Mouse (Mus musculus) left cerebral cortex, adult 8-10 months (tissue): ENCODE data around the gene Gpr146. TPM values are rescaled to one million over a fixed set of nuclear protein-coding genes. Genes with fewer than 3 reads are reported as not detected.

Experiments used
- DNase-seq, 2 experiments: peaks; one replicate each; pipeline ENCODE4 v3.0.0; 2022; ENCODE audit warnings: low spot score in 2 of 2
- microRNA-seq, 2 experiments: library from miRNA; unstranded; fragments of <30 nt; microRNA quantifications; one replicate each; pipeline ENCODE4 v1.2.0; 2022
- total RNA-seq, 4 experiments: library from RNA; stranded (reverse); gene quantifications; 2 replicates each; pipeline ENCODE4 v1.2.4; 2022

Gpr146 gene
- total RNA-seq, 4 experiments from 2014 or later = 15.9 to 17.1 (median 16.4) TPM

GRCm38 (mm10) chr5:139427001-139427400 is 49.5 kb downstream of the Gpr146 start:
- DNase-seq = no peak

GRCm38 (mm10) chr5:139427989-139428388 is 50.5 kb downstream of the Gpr146 start:
- no peak for DNase-seq

- DNase-seq = no peak
Observed at GRCm38 (mm10) chr5:139429818-139430341, 52.4 kb downstream of the Gpr146 start.

- DNase-seq = no peak
Observed at GRCm38 (mm10) chr5:139432333-139432732, 54.8 kb downstream of the Gpr146 start.

GRCm38 (mm10) chr5:139432747-139433508 is 55.4 kb downstream of the Gpr146 start:
- DNase-seq = no peak

- DNase-seq = no peak
Observed at GRCm38 (mm10) chr5:139433842-139434568, 56.5 kb downstream of the Gpr146 start.

GRCm38 (mm10) chr5:139434940-139435339 is 57.4 kb downstream of the Gpr146 start:
- peak in 1 of 2 experiments; percentile 84 for DNase-seq

- DNase-seq = no peak
Observed at GRCm38 (mm10) chr5:139437769-139438168, 60.3 kb downstream of the Gpr146 start.

- no peak for DNase-seq
Observed at GRCm38 (mm10) chr5:139438440-139438839, 60.9 kb downstream of the Gpr146 start.

GRCm38 (mm10) chr5:139440451-139440850 is 63.0 kb downstream of the Gpr146 start:
- DNase-seq = no peak

- DNase-seq = no peak
Observed at GRCm38 (mm10) chr5:139440926-139441725, 63.6 kb downstream of the Gpr146 start.

GRCm38 (mm10) chr5:139441726-139442018 is 64.2 kb downstream of the Gpr146 start:
- no peak for DNase-seq

- no peak for DNase-seq
Observed at GRCm38 (mm10) chr5:139442428-139442827, 64.9 kb downstream of the Gpr146 start.

- DNase-seq = no peak
Observed at GRCm38 (mm10) chr5:139442962-139443361, 65.5 kb downstream of the Gpr146 start.

GRCm38 (mm10) chr5:139445258-139445657 is 67.8 kb downstream of the Gpr146 start:
- no peak for DNase-seq

Small RNAs within 50 kb of the gene (microRNA-seq; reads per million reads assigned to microRNA genes)
- gene Mir339 = 232 to 372 reads per million in 2 experiments

Other genes starting within 250 kb of the Gpr146 start
- gene Prkar1b, start 227.7 kb upstream of the Gpr146 start, total RNA-seq = 100 to 1,000 TPM; 670 to 720 (median 701) TPM
- gene Dnaaf5, start 227.5 kb upstream of the Gpr146 start, total RNA-seq = 1 to 10 TPM; 6.0 to 8.9 (median 6.9) TPM
- gene Sun1, start 177.1 kb upstream of the Gpr146 start, total RNA-seq = 100 to 1,000 TPM; 127 to 146 (median 132) TPM
- gene Get4, start 125.4 kb upstream of the Gpr146 start, total RNA-seq = 10 to 100 TPM; 56.1 to 59.8 (median 57.6) TPM
- gene Adap1, start 52.1 kb upstream of the Gpr146 start, total RNA-seq = 100 to 1,000 TPM; 207 to 227 (median 217) TPM
- gene Cox19, start 26.3 kb upstream of the Gpr146 start, total RNA-seq = 10 to 100 TPM; 59.2 to 62.6 (median 61.3) TPM
- not detected for gene Cyp2w1, start 25.1 kb upstream of the Gpr146 start, total RNA-seq
- gene C130050O18Rik, start 27.6 kb downstream of the Gpr146 start, total RNA-seq = 1 to 10 TPM in 1 of 4 experiments, under 1 TPM in 3; 0.32 to 1.5 (median 0.70) TPM
- gene Gper1, start 45.5 kb downstream of the Gpr146 start, total RNA-seq = 1 to 10 TPM; 2.5 to 3.7 (median 3.3) TPM
- gene 3110082I17Rik, start 82.8 kb downstream of the Gpr146 start, total RNA-seq = 10 to 100 TPM; 12.6 to 16.6 (median 15.2) TPM
- 10 to 100 TPM; 45.5 to 52.6 (median 50.4) TPM for gene Zfand2a, start 106.9 kb downstream of the Gpr146 start, total RNA-seq
- under 1 TPM in 3 of 4 experiments, not detected in 1; 0.14 to 0.74 (median 0.14) TPM for gene Uncx, start 165.8 kb downstream of the Gpr146 start, total RNA-seq